Mouse (Mus musculus): ENCODE results near the gene Limk2.

DNA sequence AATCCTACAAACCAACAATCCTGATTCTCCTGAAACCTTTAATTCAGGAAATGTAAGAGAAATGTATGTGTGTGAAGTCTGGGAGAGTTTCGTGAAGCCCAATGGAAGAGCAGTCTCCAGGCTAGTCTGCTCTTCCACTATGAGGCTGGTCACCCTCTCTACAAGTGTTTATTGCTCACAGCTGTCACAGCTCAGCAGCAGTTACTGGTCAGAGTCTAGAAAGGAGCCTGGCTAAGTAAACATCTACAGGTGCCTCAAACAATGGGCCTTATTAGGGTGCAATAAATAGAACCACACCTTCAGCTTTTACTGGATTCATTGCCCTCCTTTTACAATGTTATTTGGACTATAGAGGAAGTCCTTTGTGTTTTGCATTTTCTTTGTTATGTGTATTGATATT lies 10.7 kb downstream of the Limk2 start:
- no peak for TF ChIP-seq CTCF (IDR thresholded peaks at IDR 0.05; ENCODE audit: low read depth)
- no peak for TF ChIP-seq EP300 (IDR thresholded peaks at IDR 0.05; ENCODE audit: low read depth)

All from heart, postnatal 0 days (tissue).